Mouse (Mus musculus): ENCODE measurements around the gene Phex. TPM values are rescaled to one million over a fixed set of nuclear protein-coding genes. Genes with fewer than 3 reads are reported as not detected.

Gene Phex
- total RNA-seq (2022), result under 1 TPM; 0.15 to 0.90 (median 0.45) TPM

DNA sequence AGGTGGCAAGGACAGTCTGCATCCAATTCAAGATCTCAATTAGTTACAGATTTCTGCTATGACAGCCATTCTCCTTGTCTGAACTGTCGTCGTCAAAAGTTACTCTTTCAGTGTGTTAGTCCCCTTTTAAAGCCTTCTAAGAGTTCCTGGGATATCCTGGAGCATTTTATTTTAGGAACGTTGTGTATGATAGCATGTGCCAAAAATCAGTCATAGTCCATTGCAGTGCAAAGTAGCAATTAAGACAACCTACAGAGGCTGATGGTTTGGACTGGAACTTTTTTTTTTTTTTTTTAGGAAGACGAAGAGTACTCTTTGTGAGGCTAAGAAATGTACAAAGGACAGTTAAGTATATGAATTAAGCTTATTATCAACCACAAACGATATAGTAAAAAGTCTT lies at the start of gene Phex:
Phex (minus strand) TSS at position 101 of the 400 bp plus-strand sequence.
- no peak for DNase-seq (ENCODE audit: low spot score in 2 of 2)

DNA sequence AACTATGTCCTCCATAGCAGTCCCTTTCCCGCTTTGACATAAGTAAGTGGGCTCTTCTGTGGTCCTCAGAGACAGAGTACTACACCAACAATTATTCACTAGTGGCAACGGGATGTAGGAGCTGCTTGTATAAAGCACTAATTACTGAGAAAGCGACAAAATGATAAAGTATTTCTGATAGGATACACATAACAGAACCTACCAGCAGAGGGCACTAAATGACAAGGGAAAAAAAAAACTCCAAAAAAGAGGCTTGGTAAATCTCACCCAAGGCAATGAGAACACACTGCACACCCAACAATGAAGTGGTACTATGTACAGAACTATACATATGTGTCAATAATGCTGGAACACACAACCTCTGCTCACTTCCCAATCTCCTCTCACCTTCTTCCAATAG lies 47.6 kb upstream of the Phex start:
- no peak for DNase-seq (ENCODE audit: low spot score in 2 of 2)

DNA sequence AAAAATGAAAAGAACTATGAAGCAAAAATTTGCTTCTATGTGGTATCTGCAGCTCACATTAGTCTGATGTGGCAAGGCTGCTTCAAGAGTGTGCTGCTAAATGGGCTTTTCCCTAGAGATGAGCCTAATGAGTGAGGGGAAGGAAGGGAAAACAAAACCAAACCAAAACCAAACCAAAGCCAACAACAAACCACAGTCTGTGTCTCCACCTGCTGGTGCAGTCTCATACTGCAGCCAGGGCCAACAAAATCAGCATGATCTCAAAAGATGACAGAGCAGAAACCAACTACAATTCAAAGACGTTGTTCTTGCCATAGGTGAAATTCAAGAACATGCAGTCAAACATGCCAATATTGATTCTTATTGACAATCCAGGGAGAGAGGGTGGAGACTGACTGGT lies 39.3 kb upstream of the Phex start:
- DNase-seq (ENCODE audit: low spot score in 2 of 2), result peak in 1 of 2 experiments; percentile 18

DNA sequence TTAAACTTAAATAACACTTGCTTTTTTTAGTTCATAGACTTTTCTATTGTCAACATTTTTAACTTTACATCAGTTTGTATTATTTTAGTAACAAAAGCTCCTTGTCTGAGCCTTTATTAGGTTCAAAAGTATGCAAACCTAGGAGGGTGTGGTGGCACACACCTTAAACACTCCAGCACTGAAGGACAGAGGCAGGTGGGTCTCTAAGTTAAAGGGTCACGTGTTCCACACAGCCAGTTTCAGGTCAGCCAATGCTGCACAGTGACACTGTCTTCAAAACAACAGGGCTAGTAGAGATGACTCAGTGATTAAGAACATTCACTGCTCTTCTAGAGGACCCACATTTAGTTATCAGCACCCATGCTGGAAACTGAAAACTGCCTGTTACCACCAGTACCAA lies 33.9 kb upstream of the Phex start:
- no peak for DNase-seq (ENCODE audit: low spot score in 2 of 2)

DNA sequence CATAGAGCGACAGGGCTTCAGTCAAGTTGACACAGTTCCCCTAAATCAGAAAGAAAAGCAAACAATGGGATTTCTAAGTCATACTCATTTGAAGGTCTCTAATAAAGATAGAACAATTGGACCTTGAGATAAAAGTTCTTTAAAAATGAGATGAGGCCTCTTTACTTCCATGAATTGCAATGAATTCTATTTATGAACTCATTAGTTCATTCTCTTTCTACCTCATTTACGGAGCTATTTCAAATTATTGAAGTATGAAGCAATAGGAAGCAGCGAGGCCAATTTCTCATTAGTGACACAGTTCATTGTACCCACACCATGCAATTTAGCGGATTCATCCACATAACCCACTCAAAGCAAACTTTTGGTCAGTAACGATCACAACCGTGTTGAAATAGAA lies 32.3 kb upstream of the Phex start:
- DNase-seq (ENCODE audit: low spot score in 2 of 2), result no peak

DNA sequence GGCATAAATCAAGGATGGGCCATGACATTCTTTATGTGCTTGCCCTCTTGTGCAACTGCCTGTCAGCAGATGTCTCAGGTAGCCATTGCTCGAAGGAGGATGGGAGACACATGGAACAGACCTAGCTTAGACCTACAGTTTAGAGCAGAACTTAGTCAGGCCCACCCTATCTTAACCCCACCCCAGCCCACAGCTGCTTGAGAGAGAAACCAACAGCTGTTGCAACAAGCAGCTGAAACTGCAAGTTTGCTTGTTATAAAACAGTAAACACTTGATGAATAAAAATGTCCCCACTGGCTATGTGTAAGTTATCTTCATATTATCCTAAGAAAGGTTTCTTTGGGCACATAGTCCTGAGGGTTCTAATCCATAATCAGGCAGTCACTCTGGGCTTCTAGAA lies 19.7 kb upstream of the Phex start:
- no peak for DNase-seq (ENCODE audit: low spot score in 2 of 2)

DNA sequence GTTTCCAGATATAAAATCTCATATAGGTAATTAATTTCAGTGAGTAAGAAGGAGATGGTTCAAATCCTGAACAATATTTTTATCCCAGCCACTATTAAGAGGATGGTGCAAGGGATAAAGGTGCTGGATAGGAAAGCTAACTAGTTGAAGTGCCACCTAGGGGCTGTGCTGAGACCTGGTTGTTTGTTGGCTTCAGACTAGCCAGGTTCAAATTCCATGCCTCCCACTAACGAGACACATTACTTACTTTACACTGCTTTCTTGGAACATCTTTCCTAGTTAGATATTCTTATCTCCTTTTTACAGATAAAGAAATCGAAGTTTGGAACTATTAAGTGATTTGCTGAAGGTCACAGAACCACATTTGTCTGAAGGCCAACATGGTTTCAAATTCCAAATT lies 4.3 kb upstream of the Phex start:
- DNase-seq (ENCODE audit: low spot score in 2 of 2), result no peak

DNA sequence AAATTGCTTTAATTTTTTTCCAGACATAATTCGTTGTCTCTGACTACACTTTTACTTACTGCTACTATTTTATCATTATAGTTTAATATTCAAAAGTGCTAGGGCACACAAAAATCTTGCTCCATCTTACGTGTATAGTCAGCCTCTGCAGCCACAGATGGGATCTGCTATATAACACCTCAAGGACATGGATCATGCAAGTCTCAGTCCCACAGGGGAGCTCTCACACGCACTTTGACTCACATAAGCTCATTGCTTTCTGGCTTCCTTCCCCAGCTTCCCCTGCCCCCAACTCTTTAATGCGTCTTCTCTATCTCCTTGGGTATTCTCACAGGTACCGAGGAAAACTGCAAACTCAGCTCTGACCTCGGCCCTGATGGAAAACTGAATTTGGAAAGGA lies 10.2 kb downstream of the Phex start:
- no peak for DNase-seq (ENCODE audit: low spot score in 2 of 2)

DNA sequence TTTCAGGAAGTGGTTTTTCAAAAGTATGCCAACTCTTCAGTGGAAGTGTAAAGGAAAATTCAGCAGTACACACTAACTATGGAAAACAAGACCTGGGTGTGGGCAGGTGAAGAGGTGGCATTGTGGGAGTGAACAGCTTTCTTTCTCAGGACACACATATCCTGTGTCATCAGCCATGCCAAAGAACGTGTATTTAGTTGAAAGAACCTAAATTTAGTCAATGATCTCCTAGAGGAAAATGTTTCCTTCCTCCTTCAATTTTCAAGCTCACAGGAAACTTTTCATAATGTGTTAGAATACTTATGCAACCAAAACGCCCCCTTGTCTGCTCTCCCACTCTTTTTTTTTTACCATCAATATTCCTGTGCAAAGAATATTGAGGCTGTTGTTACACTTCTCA lies 23.9 kb downstream of the Phex start:
- no peak for DNase-seq (ENCODE audit: low spot score in 2 of 2)

DNA sequence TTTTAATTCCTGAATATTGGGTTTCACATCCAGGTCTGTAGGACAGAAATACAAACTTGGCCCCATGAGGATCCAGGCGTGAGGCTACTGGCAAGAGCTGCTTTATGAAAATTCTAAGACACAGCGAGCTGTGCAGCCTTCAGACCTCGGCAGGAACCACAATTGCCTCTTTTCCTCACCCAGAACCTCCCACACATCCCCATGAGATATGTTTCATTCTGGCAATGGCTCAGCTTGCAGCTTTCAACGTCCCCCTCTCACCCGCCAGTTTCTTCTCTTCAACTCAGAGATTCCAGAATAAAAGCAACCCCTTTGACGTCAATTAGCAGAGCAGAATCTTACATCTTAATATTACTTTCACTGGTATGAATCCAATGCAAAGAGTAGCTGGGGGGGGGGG lies 25.0 kb downstream of the Phex start:
- DNase-seq (ENCODE audit: low spot score in 2 of 2), result no peak

DNA sequence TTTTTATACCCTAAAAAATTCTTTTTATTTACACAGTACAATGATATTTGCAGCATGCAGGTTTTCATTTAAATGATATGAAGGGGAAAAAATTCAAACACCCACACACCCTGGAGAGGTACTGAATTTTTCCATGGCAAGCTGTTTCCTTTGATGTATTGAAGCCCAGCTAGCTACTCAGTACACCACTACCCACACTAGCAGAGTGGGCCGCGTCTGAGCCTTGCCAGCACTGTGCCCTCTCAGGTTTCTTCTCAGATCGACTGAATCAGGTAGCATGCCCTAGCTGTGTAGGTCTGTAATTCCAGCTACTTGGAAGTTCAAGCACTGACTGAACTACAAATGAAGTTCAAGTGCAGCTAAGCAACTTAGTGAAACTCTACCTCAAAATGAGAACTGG lies 26.7 kb downstream of the Phex start:
- DNase-seq (ENCODE audit: low spot score in 2 of 2), result no peak

DNA sequence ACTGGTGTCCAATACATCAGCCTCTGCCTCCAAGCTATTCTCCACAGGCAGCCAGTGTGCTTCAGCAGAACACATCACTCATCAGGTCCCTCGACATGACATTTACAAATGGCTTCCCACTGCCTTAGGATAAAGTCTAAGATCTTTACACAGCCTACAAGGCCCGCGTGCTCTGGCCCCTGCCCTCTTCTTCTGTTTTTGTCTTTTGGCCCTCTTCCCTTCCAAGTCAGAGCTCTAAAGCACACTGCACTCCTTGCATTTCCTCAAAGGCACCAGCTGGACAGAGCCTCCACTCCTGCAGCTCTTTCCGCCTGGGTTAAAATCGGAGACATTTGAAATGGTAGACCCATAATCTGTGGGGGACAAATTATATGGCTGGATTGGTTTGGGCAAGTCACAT lies 28.1 kb downstream of the Phex start:
- no peak for DNase-seq (ENCODE audit: low spot score in 2 of 2)

DNA sequence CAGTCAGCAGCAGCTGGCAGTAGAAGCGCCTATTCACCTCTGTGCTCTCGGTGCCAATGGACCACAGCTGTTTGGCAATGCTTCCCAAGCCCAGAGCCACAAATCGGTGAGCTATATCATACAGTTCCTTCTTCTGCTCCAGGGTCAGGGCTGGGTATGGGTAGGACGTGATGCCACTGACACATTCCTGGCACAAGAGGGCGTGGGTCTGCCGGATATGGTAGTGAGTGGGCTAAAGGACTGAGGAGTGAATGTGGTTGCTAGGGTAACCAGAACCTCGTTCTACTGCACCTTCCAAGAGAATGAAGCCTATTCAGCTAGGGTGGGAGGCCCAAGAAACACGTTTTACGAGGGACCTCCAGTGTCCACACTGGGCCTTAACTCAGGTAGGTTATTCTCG lies 36.3 kb downstream of the Phex start:
- no peak for DNase-seq (ENCODE audit: low spot score in 2 of 2)

DNA sequence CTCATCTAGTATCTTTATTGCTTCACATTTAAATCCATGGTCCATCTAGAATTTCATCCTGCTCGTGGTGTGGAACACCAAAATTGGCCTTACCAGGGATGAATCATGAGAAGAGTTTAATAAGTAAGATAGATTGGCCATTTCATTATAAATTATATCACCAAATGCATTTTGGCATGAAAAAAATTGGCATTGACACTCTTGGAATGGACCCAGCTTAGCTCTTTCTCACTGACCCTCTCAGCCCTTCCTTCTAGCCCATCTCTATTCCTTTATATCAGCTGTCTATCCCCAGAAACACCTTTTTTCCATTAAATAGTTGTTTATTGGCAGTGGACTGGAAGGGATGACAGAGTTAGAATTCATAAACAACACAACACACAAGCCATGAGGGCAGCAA lies 37.7 kb downstream of the Phex start:
- no peak for DNase-seq (ENCODE audit: low spot score in 2 of 2)

DNA sequence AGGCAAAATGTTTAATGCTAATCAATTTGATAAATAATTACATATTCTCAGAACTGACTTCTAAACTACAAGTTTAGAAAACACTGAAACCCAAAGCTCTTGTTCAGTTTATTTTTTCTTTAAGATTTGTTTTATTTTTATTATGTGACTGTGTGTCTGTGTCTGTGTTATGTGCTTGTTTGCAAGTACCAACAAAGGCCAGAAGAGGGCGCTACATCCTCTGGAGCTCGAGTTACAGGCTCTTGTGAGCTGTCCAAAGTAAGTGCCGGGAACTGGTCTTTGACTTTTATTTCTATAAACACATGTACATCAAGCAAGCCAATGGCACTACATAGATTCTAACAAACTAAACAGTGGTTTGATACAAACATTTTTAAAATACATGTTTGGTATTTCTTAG lies 41.2 kb downstream of the Phex start:
- DNase-seq (ENCODE audit: low spot score in 2 of 2), result no peak

DNA sequence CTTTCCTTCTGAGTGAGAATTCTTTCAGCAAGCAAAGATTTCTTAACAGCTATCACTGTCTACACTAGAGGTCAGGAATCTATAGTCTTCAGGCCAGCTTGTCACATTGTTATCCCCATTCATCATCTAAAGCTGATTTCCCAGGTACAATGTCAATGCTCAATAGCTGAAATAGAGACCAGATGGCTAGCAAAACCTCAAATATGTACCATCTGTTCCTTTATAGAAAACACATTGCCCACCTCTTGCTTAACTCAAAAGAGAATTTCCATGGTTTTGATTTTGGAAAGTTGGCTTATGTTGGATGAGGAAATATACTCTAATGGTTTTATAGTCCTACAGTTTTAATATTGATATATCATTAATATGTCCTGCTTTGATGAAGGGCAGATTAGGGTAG lies 45.9 kb downstream of the Phex start:
- no peak for DNase-seq (ENCODE audit: low spot score in 2 of 2)

DNA sequence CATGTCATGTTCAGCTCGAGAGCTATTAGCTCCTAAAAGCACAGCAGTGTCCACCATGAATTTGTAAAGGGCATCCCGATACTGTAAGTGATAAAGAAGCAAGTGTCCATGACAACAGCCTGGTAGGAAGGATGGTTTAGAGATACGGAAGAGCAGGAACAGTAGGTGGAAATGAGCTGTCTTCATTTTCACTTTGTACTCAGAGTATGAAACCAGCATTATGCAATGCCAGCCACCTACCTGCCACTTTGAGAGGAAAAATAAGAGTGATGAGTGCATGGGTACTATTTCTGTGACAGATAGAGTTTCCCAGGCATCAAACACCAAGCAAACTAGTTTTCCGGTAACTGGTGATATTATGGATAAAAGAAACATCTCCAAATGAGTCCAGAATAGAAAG lies 59.6 kb downstream of the Phex start:
- no peak for DNase-seq (ENCODE audit: low spot score in 2 of 2)

DNA sequence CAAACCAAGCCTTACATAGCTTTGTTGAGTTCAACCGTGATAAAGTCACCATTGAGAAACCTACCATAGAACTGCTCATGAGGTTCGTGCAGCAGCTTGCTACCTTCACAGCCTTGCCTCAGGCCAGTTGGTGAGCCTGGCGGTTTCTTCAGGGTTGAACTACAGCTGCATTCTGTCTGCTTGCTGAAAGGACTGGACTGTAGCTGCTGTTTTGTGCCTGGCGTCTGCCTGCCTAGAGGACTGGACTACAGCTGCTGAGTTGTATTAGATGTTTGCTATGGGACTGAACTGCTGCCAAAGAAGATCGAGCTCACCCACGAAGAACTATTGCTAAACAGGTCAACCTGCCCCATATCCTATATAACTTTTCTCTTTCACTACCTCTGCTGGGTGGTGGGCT lies 68.9 kb downstream of the Phex start:
- DNase-seq (ENCODE audit: low spot score in 2 of 2), result no peak

DNA sequence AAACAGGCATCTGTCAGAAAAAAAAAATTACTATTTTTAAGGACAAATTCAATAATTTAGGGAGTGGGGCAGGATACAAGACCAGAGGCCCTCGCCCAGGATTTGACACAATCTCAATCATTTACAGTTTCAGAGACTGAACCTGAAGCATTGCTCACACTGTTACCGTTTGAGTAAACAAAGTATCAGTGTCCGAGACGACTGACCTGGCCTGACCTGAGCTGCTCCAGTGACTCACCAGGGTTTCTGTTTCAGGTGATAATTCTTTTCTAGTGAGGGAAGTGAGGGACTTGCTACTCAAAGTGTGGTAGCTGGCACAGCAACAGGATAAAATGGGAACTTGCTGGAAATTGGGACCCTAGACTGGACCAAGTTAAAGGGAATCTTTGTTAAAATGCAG lies 80.4 kb downstream of the Phex start:
- peak; percentile 3 to 4 for DNase-seq (ENCODE audit: low spot score in 2 of 2)

DNA sequence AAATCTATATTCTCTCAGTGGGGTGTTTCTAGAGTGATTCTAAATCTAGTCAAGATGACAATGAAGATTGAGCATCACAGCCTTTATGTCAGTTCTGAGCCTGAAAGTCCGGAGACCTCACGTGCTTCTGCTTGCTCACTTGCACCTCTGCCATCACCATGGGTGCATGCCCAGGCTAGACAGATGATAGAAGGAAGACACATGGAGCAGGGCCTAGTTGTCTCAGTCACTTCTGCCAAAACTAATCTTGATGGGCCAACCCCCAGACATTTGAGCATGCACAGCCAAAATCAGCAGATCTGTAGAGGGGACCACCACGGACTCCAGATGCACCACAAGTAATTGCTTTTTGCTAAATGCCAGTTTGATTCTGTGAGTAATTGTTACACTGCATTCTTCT lies 85.3 kb downstream of the Phex start:
- DNase-seq (ENCODE audit: low spot score in 2 of 2), result no peak

DNA sequence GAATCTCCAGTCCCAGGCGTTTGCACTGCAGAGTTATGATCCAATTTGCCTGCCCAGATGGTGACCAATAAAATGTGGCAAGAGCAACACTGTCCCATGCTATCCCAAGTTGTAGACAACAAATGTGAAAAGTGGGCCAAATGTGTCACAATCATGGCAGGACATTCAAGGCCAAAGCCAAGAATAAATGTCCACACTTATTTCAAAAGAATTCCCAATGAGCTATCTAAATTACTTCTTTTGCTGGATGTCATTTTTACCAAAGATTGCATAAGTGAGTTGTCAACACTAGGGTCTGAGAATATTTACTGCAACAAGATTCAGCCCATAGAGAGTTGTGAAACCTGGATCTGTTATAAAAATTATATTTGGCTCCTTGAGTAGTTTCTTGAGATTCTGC lies 86.7 kb downstream of the Phex start:
- peak; percentile 2 to 20 for DNase-seq (ENCODE audit: low spot score in 2 of 2)

DNA sequence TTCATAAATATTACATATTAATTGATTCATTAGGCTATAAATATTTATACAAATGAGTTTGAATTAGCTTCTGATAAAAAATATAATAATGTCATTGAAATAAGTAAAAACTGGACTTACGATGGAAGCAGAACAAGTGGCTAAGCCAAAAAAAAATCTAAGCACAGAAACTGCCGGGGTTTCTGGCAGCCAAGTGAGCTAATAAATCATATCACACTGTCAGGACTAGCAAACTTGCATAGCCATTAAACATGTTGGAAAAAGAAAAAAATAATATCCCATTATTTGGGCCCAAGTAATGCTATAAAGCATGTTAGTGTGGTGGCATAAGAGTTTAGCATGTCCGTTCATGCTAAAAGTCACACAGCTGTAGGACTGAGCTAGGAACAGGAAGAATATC lies 87.4 kb downstream of the Phex start:
- no peak for DNase-seq (ENCODE audit: low spot score in 2 of 2)

DNA sequence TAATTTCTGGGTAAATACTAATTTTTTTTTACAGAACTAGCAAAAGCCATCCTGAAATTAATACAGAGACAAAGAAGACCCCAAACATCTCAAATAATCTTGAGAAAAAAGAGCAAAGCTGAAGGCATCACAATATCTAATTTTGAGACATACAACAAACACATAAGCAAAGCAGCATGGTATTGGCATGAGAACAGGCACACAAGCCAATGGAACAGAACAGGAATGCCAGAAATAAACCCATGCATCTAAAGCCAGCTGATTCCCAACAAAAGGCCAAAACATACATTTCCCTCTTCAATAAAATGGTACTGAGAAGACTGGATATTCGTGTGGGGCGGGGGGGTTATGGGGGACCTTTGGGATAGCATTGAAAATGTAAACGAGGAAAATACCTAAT lies 90.7 kb downstream of the Phex start:
- no peak for DNase-seq (ENCODE audit: low spot score in 2 of 2)

DNA sequence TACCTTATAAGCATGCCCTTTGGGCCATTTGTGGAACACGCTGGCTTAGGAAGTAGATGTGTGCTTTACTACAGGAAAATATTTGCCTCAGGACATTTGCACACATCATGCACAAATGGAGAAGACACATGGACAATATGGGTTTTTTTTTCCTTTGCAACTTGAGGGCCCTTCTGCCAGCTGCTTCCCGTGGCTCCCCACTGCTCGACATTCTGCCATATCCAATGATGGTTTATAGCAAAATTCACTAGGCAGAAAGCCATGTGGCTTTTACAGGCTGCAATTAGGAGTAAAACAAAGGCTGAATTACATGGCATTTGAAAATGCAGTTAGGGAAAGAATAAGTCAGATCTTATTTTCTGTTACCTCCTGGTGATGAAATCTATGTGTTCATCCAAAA lies 104.8 kb downstream of the Phex start:
- no peak for DNase-seq (ENCODE audit: low spot score in 2 of 2)

DNA sequence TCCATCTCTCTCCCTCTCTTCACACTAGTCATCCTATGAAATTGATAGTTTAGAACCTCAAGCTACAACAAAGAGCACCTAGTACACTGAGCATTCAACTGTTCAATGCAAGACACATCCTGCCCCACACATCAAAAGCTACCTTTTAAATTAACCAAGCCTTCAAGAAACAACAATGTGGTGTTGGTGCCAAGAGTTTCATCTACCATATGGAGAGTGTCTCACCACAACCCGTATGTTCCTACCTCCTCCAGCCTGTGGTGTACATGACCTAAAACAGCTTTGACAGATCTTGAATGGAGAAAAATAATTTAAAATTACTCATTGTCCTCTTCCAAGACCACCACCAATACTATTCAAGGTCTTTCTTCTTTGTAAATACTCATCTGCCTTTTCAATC lies 106.9 kb downstream of the Phex start:
- DNase-seq (ENCODE audit: low spot score in 2 of 2), result no peak

All from gastrocnemius, adult 8-10 months (tissue).